Mouse (Mus musculus) small intestine, adult 2 months (tissue): ENCODE data around the gene Olfr730. TPM values are rescaled to one million over a fixed set of nuclear protein-coding genes. Genes with fewer than 3 reads are reported as not detected.

Source experiments
- H3K27ac ChIP-seq: fragments of 200-500 bp; 2 replicates; pipeline ENCODE4 v1.5.1; 2012; ENCODE audit warnings: low read depth, low read length, control low read depth, inconsistent platforms; ENCODE audit not compliant: insufficient read depth
- H3K27me3 ChIP-seq: fragments of 200-500 bp; 2 replicates; pipeline ENCODE4 v1.6.1; 2012; ENCODE audit warnings: mild to moderate bottlenecking, moderate library complexity, low read length, inconsistent platforms; ENCODE audit not compliant: control insufficient read depth, insufficient read depth
- H3K36me3 ChIP-seq: fragments of 200-500 bp; 2 replicates; pipeline ENCODE4 v1.6.1; 2012; ENCODE audit warnings: mild to moderate bottlenecking, low read length, control low read depth, inconsistent platforms; ENCODE audit not compliant: control insufficient read depth, insufficient read depth
- H3K4me1 ChIP-seq: fragments of 200-500 bp; 2 replicates; pipeline ENCODE4 v1.6.1; 2012; ENCODE audit warnings: low read length, inconsistent platforms, mixed read lengths; ENCODE audit not compliant: control insufficient read depth, insufficient read depth, insufficient read length
- H3K4me3 ChIP-seq: fragments of 200-500 bp; 2 replicates; pipeline ENCODE4 v1.5.1; 2012; ENCODE audit warnings: low read depth, mild to moderate bottlenecking, control low read depth, inconsistent platforms, low read length, moderate library complexity
- CTCF ChIP-seq: fragments of 200-500 bp; IDR thresholded peaks from 2 replicates; pipeline ENCODE4 v1.5.1; 2012; ENCODE audit warnings: low read depth, mild to moderate bottlenecking, control low read depth, inconsistent platforms, low read length, moderate library complexity, mixed read lengths; ENCODE audit not compliant: insufficient replicate concordance, insufficient read length; ENCODE audit errors: extremely low read depth
- POLR2A ChIP-seq: fragments of 200-500 bp; IDR thresholded peaks from 2 replicates; pipeline ENCODE4 v1.6.1; 2012; ENCODE audit warnings: low read depth, mild to moderate bottlenecking, control low read depth, inconsistent platforms, low read length, moderate library complexity
- WGBS: fragments of 180-500 bp; shearing (Covaris S2); methylation state at CpG from one replicate; pipeline ENCODE4 v1.1.7; 2018; 5-methylcytosine and 5-hydroxymethylcytosine counted together
- polyA plus RNA-seq: library from polyadenylated mRNA; depleted of rRNA; stranded (reverse); fragments of >200 nt; gene quantifications from 2 replicates; pipeline ENCODE4 v1.2.3, GENCODE M21; 2012; rRNA removed

The Olfr730 gene
- polyA plus RNA-seq = not detected in 2 replicates

DNA sequence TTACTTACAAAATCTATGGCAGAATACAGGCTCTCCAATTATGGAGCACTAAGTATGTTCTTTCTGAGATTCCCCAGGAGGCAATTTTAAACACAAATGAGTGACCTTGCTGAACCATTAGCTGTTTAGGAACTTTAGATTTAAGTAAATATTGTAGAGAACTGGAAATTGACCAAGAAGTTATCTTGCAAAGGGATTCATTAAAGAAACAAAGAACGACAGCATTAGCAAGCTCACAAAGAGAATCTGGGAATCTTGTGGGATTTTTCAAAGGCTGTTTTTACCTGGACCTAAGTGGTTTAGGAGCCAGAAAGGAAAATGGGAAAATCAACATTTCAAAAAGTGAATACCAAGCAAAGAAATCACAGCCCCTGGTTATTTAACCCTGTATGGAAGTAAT is at the start of gene Olfr730:
Gene Olfr730 (minus strand): TSS at position 101 of the 400 bp plus-strand sequence.
- Histone ChIP-seq H3K27ac (no peak within 1 kb of the TSS), H3K4me3 (no peak within 1 kb of the TSS), H3K36me3 (no peaks in the 10 kb centered on the region), H3K27me3 (no peaks in the 10 kb centered on the region), H3K4me1 (no peaks in the 10 kb centered on the region)
- no peak for TF ChIP-seq CTCF
- no peak for TF ChIP-seq POLR2A
- WGBS = 51% methylated on average over 1 of the region's 1 CpGs

DNA sequence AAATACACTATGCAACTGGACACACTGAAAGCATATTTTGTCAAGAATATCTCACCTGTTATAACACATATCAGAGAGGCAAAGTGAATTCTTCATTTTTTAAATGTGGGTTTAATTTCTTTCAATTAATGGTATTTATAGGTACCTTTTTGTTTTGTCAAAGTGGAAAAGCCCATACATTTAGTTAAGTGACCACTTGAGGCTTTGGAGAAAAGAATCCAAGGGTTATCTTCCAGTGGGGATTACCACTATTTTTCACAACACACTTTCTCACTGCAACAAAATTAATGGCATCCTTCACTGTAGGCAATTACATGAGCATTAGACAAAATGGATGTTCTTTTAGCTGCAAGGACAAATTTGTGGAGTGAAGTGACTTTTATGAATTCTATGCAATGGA is 35.2 kb downstream of the Olfr730 start, which contains the start of gene Olfr729:
Gene Olfr729 (minus strand): TSS at position 101 of the 400 bp plus-strand sequence.
- Histone ChIP-seq H3K4me3 (no peak within 1 kb of the TSS), H3K27ac (no peak within 1 kb of the TSS), H3K4me1 (no peaks in the 10 kb centered on the region), H3K27me3 (no peaks in the 10 kb centered on the region), H3K36me3 (no peaks in the 10 kb centered on the region)
- TF ChIP-seq CTCF (no peak), POLR2A (no peak)

DNA sequence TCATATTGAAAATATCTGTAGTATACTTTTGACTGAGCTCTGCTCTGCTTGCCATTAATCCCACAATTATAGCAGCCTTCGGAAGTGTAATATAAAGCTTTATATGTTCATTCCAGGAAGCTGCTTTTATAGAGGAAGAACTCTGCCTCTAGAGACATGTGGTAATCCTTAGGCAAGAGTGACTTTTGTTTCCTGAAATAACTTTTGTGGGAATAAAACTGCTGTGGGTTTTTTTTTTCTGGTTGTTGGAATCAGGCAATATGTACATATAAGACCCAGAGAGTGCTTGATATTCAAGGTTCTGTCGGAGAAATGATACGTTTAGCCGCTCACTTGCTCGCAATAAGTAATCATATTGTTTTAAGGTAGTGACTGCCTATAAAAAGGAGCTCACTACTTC is 45.4 kb downstream of the Olfr730 start, which contains the start of gene Olfr728:
Gene Olfr728 (minus strand): TSS at position 101 of the 400 bp plus-strand sequence.
- no peaks in the 10 kb centered on the region for H3K27me3 ChIP-seq
- no peaks in the 10 kb centered on the region for H3K36me3 ChIP-seq
- WGBS = 87% methylated on average over 5 of the region's 5 CpGs
- no peak within 1 kb of the TSS for H3K4me3 ChIP-seq
- H3K27ac ChIP-seq = no peak within 1 kb of the TSS
- no peaks in the 10 kb centered on the region for H3K4me1 ChIP-seq
- TF ChIP-seq POLR2A = no peak
- no peak for TF ChIP-seq CTCF

Other genes starting within 250 kb of the Olfr730 start
- not detected in 2 replicates for gene Olfr724, start 224.9 kb downstream of the Olfr730 start, polyA plus RNA-seq
- not detected in 2 replicates for gene Olfr725, start 147.8 kb downstream of the Olfr730 start, polyA plus RNA-seq
- not detected in 2 replicates for gene Olfr726, start 97.2 kb downstream of the Olfr730 start, polyA plus RNA-seq
- gene Olfr727, start 65.0 kb downstream of the Olfr730 start, polyA plus RNA-seq = not detected in 2 replicates
- gene Olfr728, start 45.5 kb downstream of the Olfr730 start, polyA plus RNA-seq = not detected in 2 replicates
- not detected in 2 replicates for gene Olfr729, start 35.3 kb downstream of the Olfr730 start, polyA plus RNA-seq
- not detected in 2 replicates for gene Olfr731, start 53.7 kb upstream of the Olfr730 start, polyA plus RNA-seq
- gene Olfr732, start 96.0 kb upstream of the Olfr730 start, polyA plus RNA-seq = not detected in 2 replicates
- gene Olfr733, start 113.3 kb upstream of the Olfr730 start, polyA plus RNA-seq = not detected in 2 replicates
- not detected in 2 replicates for gene Olfr734, start 138.6 kb upstream of the Olfr730 start, polyA plus RNA-seq
- gene Olfr735, start 160.7 kb upstream of the Olfr730 start, polyA plus RNA-seq = not detected in 2 replicates
- gene Tlr11, start 169.7 kb upstream of the Olfr730 start, polyA plus RNA-seq = 0.13 and 0.24 TPM in 2 replicates
- not detected in 2 replicates for gene Olfr736, start 193.0 kb upstream of the Olfr730 start, polyA plus RNA-seq
- not detected in 2 replicates for gene Olfr738, start 219.4 kb upstream of the Olfr730 start, polyA plus RNA-seq
- gene Olfr739, start 230.4 kb upstream of the Olfr730 start, polyA plus RNA-seq = not detected in 2 replicates